Mouse (Mus musculus): ENCODE results near the gene Ptpn13. TPM values are rescaled to one million over a fixed set of nuclear protein-coding genes. Genes with fewer than 3 reads are reported as not detected.

Ptpn13 gene
- polyA plus RNA-seq, 1 experiment, result 15.9 TPM

DNA sequence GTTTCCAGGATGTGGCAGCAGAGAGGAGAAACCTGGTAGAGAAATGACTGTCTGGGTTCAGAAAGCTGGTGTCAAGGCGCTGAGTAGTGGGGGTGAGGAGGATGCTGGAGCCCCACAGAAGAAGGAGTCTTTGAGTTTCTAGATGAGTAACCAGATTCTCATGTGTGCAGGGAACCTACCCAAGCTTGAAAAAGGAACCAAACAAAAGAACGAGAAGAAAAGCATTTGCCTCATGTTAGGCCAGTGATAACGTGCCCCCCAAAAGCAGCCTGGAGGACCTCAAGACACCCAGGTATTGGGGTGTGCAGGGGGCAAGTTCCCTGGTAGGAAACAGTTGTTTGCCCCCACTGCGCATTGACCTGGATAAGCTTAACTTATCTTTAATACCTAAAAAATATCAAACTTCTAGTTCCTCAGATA lies 17.3 kb downstream of the Ptpn13 start:
- DNase-seq (ENCODE audit: low read depth), result no peak
- no peak for TF ChIP-seq POLR2A (IDR thresholded peaks at IDR 0.05; ENCODE audit: borderline replicate concordance, extremely low read depth, insufficient read depth, insufficient read length, poor library complexity, severe bottlenecking)
- TF ChIP-seq CTCF (IDR thresholded peaks at IDR 0.05; ENCODE audit: borderline replicate concordance, extremely low read depth, insufficient read depth, insufficient read length), result no peak

DNA sequence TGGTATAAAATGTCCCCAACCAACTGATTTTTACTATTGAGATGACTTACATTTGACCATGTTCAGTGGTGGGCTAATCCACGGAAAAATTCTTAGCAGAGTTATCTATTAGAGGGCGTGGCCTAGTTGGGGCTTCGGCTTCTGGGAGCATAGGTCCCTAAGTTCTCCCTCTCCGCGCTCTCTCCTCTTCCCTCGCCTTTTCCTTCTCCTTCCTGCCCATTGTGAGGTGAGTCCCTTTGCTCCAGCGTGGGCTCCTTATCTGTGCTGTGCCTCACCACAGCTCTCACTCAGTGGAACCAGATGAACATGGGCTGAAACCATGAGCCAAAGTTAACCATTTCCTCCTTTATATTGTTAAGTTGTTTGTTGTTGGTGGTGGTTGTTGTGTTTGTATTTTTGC lies 17.9 kb downstream of the Ptpn13 start:
- DNase-seq (ENCODE audit: low read depth), result no peak
- TF ChIP-seq POLR2A (IDR thresholded peaks at IDR 0.05; ENCODE audit: borderline replicate concordance, extremely low read depth, insufficient read depth, insufficient read length, poor library complexity, severe bottlenecking), result no peak
- no peak for TF ChIP-seq CTCF (IDR thresholded peaks at IDR 0.05; ENCODE audit: borderline replicate concordance, extremely low read depth, insufficient read depth, insufficient read length)

DNA sequence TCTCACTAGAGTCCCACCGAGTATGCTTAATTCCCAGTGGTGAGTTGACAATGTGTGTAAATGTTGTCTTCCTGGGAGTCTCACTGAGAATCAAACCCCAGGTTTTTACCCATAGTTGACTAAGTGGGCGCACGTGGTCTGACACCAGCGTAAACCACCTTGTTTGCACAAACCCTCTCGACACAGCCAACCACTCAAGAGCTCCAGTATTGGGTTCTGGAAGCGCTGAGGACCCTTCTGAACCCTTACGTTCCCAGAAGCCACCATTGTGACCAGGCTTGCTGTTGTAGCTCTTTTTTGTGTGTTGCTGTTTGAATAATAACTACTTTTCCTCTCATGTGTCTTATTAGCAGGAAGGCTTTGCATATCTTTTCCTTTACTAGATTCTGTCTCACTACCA lies 20.4 kb downstream of the Ptpn13 start:
- DNase-seq (ENCODE audit: low read depth), result no peak
- TF ChIP-seq CTCF (IDR thresholded peaks at IDR 0.05; ENCODE audit: borderline replicate concordance, extremely low read depth, insufficient read depth, insufficient read length) (no peak), POLR2A (IDR thresholded peaks at IDR 0.05; ENCODE audit: borderline replicate concordance, extremely low read depth, insufficient read depth, insufficient read length, poor library complexity, severe bottlenecking) (no peak)

DNA sequence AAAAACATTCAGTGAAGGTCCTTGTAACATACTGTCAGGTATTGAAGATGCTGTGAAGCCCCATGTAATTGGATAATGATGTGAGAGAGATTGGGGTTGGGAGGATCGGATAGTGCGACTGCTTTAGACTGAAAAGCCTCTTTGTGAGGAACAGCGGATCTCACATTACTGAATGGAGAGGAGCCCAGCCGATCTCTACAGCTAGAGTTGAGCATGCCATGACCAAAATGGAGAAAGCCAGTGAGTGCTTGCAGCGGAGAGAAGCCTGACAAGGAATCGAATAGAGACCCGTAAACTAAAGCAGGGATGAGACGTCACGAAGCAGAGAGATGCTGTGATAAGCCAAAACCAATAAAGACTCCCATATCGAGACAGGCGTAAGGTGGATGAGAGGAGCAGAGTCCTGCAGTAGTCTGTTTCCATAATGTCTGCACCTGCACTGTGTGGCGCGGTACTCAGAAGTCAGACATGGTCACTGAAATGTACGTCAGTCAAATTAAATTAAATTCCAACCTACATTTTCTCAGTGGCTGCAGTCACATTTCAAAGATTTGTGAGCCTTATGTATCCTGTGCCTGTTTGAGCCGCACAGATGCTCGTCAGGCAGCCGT lies 22.9 kb downstream of the Ptpn13 start:
- peak; percentile 64 for DNase-seq (ENCODE audit: low read depth)
- TF ChIP-seq CTCF (IDR thresholded peaks at IDR 0.05; ENCODE audit: borderline replicate concordance, extremely low read depth, insufficient read depth, insufficient read length) (no peak), POLR2A (IDR thresholded peaks at IDR 0.05; ENCODE audit: borderline replicate concordance, extremely low read depth, insufficient read depth, insufficient read length, poor library complexity, severe bottlenecking) (no peak)

DNA sequence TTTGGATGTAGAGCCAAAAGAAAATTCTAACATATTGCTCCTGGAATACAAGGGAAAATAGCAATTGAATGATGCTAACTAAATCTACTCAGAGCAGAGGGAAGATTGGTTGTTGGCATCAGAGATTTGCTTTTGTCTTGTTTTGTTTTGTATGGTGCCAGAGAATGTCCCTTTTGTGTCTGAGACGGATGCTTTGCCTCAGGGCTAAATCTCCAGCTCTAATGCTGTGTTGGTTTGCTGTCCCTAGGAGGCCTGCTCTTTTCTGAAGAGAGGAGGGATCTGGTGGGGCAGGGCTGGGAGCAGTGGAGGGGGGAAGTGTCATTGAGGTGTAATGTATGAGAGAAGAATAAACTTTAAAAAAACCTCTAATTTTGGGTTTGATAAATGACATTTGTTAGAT lies 23.5 kb downstream of the Ptpn13 start:
- peak; percentile 83 for DNase-seq (ENCODE audit: low read depth)
- TF ChIP-seq POLR2A (IDR thresholded peaks at IDR 0.05; ENCODE audit: borderline replicate concordance, extremely low read depth, insufficient read depth, insufficient read length, poor library complexity, severe bottlenecking) (no peak), CTCF (IDR thresholded peaks at IDR 0.05; ENCODE audit: borderline replicate concordance, extremely low read depth, insufficient read depth, insufficient read length) (no peak)

DNA sequence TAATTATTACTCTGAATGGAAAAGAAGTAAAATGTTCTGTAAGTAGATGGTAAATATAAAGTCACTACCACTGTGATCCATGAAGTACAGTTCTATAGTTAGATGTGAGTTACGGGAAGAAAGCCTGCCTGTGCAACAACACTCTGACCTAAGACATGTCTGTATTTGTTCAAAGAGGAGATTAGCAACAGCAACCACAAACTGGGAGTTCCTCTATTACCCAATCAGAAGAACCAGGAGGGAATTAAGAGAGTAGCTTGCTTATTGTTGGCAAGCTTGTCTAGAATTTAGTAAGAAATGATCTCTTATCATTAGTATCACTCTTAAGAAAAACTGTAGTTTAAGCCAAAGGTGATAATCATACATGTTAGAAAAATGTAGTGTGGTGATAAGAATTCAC lies 25.7 kb downstream of the Ptpn13 start:
- DNase-seq (ENCODE audit: low read depth), result no peak
- TF ChIP-seq POLR2A (IDR thresholded peaks at IDR 0.05; ENCODE audit: borderline replicate concordance, extremely low read depth, insufficient read depth, insufficient read length, poor library complexity, severe bottlenecking), result no peak
- TF ChIP-seq CTCF (IDR thresholded peaks at IDR 0.05; ENCODE audit: borderline replicate concordance, extremely low read depth, insufficient read depth, insufficient read length), result no peak

DNA sequence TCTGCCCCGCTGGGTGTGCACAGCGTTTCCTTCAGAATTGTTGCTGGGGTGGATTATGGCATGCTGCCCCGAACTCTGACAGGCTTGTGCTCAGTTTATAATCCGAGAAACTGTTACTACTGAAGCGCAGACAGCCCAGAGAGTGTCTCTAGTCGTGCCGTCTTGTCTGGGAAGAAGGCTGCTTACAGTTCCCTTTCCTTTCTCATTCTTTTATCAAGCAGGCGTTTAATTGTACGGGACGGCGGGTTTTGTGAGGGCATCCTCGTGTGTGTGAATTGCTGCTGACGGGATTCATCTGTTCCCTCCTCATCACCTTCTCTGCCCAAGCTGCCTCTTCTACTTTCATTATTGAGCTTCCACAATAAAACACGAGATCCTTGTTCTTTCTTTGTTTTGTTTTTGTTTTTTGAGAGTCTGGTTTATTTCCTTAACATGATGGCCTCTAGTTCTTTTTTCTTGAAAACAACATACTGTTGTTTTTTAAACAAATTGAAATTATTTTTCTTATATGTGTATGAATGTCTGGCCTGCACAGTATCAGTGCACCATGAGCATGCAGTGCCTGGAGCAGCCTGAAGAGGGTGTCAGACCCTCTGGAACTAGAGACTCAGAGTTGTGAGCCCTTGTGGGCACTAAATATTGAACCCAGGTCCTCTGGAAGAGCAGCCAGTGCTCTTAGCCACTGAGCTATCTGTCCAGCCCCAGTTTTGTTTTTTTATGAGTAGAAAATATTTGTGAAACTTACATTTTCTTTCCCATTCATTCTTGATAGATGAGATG lies 28.6 kb downstream of the Ptpn13 start:
- peak; percentile 37 for DNase-seq (ENCODE audit: low read depth)
- no peak for TF ChIP-seq POLR2A (IDR thresholded peaks at IDR 0.05; ENCODE audit: borderline replicate concordance, extremely low read depth, insufficient read depth, insufficient read length, poor library complexity, severe bottlenecking)
- peak; percentile 18; the same call in 1 of the 2 replicates for TF ChIP-seq CTCF (IDR thresholded peaks at IDR 0.05; ENCODE audit: borderline replicate concordance, extremely low read depth, insufficient read depth, insufficient read length)

DNA sequence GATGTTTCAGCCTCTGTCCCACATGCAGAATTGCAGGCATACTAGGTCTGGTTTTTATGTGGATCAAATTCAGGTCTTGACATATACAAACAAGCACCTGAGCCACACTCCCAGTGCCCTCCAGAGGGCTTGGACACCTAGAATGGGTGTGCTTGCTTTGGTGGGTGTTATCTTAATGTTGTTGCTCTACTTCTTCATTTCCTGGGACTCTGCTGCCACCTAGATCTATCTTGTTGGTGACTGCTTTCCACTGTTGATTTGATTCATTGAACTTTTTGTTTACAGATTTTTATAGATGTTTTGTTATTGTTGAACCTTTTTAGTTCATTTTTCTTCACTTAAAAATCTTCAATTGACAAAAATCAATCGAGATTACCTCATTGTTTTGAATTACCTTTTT lies 31.8 kb downstream of the Ptpn13 start:
- no peak for TF ChIP-seq CTCF (IDR thresholded peaks at IDR 0.05; ENCODE audit: borderline replicate concordance, extremely low read depth, insufficient read depth, insufficient read length)
- TF ChIP-seq POLR2A (IDR thresholded peaks at IDR 0.05; ENCODE audit: borderline replicate concordance, extremely low read depth, insufficient read depth, insufficient read length, poor library complexity, severe bottlenecking), result no peak
- no peak for DNase-seq (ENCODE audit: low read depth)

DNA sequence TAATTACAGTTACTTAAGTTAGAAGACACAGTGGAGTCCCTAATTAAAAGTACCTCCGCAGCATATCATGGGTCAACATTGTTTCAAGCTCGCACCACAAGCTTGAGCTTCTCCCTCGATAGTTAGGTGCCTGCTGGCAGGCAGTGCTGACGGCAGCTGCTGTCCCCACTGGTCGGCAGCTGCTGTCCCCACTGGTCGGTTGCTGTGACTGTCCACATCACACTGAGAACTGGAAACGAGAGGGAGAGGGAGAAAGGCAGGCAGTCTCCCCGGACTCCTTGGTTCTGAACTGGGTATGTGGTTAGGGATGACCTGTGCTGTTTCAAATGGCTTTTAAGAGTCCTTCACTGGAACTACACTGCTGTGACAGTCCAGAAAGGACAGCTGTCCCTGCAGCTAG lies 33.4 kb downstream of the Ptpn13 start:
- TF ChIP-seq CTCF (IDR thresholded peaks at IDR 0.05; ENCODE audit: borderline replicate concordance, extremely low read depth, insufficient read depth, insufficient read length) (no peak), POLR2A (IDR thresholded peaks at IDR 0.05; ENCODE audit: borderline replicate concordance, extremely low read depth, insufficient read depth, insufficient read length, poor library complexity, severe bottlenecking) (no peak)
- no peak for DNase-seq (ENCODE audit: low read depth)

DNA sequence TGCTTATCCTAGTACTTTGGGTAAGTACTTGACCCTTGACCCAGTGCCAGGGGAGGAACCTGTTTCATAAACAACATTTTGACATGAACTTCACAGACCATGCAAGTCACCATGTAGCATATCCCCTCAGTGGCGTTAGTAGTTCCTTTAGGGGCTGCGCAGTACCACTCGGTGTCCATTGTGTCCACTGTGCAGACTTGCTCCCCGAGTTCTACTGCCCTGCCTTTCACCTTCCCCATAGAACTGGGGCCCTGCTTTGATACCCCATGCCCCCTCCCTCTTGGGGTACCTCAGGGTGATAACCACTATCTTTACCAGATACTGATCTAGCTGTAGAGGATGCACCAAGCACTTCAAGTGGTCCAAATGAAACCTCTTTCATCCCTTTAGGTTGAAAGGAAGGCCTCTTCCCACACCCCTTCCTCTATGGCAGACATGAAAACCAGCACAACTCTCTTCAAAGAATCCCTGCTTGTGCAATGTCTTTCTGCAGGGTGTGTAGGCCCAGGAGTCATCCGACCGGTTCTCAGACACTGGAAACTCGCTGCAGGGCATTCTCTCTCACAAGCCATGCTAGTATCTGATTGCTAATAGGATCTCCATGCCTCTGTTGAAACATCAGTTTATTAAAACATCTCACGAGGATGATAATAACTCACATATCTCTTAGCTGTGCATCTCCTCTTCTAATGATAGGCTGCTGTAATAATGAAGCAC lies 34.1 kb downstream of the Ptpn13 start:
- DNase-seq (ENCODE audit: low read depth), result no peak
- TF ChIP-seq CTCF (IDR thresholded peaks at IDR 0.05; ENCODE audit: borderline replicate concordance, extremely low read depth, insufficient read depth, insufficient read length) (no peak), POLR2A (IDR thresholded peaks at IDR 0.05; ENCODE audit: borderline replicate concordance, extremely low read depth, insufficient read depth, insufficient read length, poor library complexity, severe bottlenecking) (no peak)

DNA sequence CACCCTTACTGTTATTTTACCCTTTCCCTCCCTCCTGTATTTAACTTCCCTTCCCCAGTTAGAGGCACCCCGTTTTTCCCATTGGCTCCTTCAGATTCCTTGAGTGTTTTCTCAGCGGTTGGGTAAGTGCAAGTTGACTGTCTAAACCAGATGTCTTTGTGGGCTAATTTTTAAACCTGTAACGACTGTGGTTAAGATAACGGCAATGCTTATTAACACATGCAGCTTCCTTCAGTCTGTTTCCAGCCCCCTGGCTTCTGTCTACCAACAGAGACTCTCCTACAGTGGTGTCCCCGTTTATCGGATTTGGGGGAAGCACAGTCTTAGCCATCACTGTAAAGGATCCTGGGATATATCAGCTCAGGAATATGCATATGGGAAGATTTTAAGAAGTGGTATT lies 35.9 kb downstream of the Ptpn13 start:
- TF ChIP-seq CTCF (IDR thresholded peaks at IDR 0.05; ENCODE audit: borderline replicate concordance, extremely low read depth, insufficient read depth, insufficient read length) (no peak), POLR2A (IDR thresholded peaks at IDR 0.05; ENCODE audit: borderline replicate concordance, extremely low read depth, insufficient read depth, insufficient read length, poor library complexity, severe bottlenecking) (no peak)
- DNase-seq (ENCODE audit: low read depth), result no peak

Data from brain, embryonic 14.5 days (tissue).